Mouse (Mus musculus) T-cell, adult 66 days (primary cell): ENCODE results near the gene Aspscr1. TPM values are rescaled to one million over a fixed set of nuclear protein-coding genes. Genes with fewer than 3 reads are reported as not detected.

Source experiments
- total RNA-seq, 2 experiments: library from RNA; stranded (reverse); gene quantifications; 3 replicates in 1 of 2; 4 replicates in 1 of 2; pipeline ENCODE4 v1.2.4; 2023

The Aspscr1 gene
- 100 to 1,000 TPM; 100 to 106 TPM for total RNA-seq

DNA sequence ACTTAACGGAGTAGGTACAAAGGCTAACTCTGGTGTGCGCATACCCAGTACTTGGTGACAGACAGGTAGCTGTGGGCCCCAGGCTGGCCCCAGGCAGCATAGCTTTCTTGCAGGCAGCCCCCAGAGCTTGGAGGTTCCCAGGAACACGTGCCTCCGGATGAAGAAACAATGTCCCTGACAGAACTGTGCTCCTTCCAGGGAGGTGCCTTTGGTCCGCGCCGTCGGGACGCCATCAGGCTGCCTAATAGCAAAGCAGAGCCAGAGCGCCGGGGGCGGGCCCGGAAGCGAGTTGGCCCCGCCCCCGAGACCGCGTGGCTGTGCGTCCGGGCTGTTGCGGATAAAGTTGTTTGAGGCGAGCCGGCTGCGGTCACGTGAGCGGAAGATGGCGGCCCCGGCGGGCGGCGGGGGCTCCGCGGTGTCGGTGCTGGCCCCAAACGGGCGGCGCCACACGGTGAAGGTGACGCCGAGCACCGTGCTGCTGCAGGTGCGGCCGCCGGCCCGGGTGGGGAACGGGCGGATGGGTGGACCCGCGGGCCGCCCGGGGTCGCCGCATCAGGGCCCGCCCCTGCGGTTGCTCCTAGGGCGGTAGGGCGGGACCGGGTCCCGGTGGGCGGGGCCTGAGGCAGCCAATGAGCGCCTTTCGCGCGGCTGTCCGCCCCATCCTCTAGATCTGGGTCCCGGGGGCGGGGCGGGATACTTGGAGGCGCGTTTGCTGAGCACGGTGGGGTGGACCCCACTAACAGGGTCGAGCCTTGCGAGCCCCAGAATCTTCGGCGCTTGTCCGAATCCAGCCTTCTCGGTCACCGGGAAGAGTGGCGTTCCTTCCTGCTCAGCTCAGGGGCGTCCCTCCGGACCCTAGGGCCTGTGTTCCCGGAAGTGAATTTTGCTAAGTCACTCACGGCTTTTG, at the start of gene Aspscr1:
Gene Aspscr1, plus strand, starts transcription at position 287 of the 907 bp plus-strand sequence.

DNA sequence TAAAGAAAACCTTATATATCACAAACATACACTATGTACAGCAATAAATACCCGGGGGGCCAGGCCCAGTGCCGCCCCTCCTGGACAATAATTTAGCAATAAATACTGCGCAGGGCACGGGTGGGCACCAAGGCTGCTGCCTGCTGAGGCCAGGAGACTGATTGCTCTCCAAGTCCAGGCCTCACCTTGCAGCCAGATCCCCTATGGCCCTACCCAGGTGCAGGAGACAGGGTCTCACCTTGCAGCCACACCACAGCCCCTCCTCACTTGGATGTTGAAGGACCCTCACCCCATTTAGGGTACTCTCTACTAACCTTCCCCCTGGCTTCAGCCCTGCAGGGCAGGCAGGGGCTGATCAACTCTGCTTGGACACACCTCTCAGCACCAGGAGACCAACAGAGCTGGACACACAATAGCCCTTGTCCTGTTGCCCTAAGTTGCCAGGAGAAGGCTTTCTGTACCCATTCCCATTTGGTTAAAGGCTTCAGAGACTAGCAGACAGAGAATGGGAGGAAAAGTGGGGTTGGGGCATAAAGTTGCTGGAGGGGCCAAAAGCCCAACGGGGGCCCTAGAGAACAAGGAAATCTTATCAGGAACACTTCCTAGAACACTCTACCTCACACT, 47.5 kb upstream of the Aspscr1 start, which contains the start of gene Sirt7:
Gene Sirt7, minus strand, starts transcription at position 89 of the 624 bp plus-strand sequence.

DNA sequence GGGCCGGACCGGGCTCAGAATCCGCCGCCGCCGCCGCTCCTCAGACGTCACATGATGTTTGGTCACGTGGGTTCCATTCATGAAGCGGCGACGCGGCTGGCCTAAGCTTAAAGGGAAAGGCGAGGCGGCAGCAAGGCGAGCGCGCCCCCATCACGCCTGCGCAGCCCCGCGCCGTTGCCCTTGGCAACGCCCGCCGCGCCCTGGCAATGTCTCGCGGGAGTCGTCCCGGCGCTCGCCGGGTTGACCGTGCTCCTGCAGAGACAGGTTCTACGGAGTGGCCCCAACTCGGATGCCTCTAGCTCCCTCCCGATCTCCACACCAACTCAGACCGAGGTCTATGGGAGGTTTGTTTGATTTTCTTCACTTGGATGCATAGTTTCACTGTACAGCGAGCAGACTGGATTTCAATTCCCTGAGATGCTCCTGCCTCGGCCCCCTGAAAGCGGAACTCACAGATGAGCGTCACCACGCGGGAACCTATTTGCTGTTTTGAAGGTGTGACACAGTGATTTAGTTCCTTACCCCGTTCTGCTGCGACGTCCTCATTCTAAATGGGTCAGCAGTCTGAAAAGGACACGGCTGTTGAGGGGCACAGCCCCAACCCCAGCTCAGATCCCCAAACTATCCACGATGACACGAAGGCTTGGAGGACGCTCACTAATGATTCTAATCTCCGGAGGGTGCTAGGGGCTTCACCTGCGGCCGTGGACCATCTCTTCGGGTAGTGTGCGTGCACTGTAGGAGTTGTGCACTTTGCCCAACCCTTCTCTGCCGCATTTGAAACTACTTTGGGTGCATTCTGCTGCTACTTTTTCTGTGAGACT, 39.0 kb upstream of the Aspscr1 start, which contains the start of gene Mafg:
Gene Mafg, minus strand, starts transcription at position 81 of the 824 bp plus-strand sequence.

DNA sequence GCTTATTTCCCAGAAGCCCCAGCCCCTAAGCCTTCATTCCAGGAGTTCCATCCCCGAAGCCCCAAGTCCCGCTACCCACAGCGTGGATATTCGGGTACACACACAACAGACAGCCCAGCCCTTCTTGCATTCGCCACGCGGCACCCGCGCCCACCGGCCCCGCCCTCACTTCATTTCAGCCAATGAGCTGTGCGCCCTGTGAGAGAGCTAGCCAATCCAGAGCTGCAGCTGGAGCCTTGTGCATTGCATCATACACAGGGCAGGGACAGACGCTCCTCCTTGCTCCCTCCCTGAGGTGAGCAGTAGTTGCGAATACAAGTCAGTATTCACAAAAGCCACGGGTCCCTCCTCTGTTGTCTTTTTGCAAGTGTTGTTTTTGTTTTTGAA, 29.2 kb upstream of the Aspscr1 start, which contains the start of gene Pycr1:
Gene Pycr1, minus strand, starts transcription at position 169 of the 387 bp plus-strand sequence.

DNA sequence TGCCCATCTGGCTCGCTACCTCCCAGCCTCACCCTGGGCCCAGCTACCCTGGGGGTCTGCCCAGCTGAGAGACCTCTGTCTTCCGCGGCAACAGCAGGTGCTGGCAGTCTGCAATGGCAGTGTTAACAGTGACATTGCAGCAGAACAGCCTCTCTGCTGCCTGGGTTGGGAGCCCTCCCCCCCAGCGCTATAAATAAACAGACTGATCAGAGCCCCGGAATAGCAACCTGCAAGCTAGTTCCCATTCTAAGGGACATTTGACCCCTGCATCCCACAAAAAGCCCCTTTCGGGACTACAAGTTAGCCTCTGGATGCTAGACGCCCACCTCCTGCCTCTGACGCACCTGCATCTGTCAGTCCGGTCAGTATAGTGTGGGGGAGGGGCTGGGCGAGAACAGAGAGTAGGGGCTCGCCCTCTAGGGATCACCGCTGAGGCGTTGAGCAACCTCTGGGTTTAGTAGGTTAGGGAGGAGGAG, 24.7 kb upstream of the Aspscr1 start, which contains the start of gene Myadml2:
Gene Myadml2, minus strand, starts transcription at position 158 of the 476 bp plus-strand sequence.

DNA sequence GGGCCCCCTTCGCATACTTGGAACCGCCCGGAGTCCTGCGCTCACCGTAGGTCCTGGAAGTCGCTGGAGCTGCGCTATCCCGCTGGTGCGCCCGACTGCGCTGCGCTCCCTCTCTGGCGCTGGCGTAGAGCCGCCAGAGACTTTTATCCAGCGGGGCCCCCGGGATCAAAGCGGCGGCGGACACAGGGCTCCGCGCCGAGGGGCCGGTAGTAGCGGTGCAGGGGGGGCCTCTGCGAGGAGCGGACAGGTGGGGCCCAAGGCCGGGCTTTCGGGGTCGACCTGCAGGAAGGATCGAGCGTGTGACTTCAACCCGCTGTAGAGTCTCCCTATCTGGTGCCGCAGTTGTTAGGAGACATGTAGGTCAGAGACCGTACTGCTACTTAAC, 11.7 kb upstream of the Aspscr1 start, which contains the start of gene Notum:
Gene Notum, minus strand, starts transcription at position 100 of the 385 bp plus-strand sequence.

DNA sequence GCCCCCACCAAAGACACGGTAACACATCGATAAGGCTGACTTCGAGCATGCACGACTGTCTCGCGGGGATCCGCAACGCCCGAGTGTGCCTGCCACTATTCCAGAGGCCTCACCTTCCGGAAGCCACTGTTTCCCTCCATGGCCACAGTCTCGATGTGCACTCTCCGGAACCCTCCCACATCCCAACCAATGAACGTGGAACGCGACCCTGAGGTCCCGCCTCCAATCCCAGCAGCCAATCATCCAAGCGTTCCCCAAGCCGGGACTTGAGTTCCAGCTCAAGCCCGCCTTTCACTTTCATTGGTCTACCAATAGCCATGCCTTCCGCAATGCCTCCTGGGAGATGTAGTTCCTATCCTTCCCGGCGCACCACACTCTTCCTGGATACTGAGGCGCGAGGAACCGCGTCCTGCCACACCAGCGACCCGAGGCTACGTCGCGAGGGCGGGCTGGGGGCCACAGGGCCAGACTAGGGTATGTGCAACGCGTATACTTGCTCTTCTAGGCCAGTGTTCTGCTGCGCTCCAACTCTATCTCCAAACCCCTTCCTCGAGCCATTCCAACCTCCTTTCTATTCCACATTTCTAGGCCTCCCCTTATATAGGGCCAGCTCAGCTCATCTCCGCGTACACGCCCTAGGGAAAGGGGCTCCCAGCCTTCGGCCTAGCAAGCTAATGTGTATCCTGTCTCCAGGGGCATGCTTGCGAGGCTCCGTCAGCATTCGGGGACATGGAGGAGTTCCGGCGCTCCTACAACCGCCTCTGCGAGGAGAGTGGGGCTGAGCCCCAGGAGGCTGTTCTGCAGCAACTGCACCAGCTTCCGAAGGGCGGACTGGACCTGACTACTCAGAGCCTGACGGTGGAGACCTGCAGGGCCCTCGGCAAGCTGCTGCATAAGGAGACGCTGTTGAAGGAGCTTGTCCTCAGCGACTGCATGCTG, 41.1 kb downstream of the Aspscr1 start, which contains the start of the genes Cenpx and Lrrc45:
Gene Cenpx, minus strand, starts transcription at position 159 of the 939 bp plus-strand sequence.
Gene Lrrc45, plus strand, starts transcription at position 346 of the 939 bp plus-strand sequence.

DNA sequence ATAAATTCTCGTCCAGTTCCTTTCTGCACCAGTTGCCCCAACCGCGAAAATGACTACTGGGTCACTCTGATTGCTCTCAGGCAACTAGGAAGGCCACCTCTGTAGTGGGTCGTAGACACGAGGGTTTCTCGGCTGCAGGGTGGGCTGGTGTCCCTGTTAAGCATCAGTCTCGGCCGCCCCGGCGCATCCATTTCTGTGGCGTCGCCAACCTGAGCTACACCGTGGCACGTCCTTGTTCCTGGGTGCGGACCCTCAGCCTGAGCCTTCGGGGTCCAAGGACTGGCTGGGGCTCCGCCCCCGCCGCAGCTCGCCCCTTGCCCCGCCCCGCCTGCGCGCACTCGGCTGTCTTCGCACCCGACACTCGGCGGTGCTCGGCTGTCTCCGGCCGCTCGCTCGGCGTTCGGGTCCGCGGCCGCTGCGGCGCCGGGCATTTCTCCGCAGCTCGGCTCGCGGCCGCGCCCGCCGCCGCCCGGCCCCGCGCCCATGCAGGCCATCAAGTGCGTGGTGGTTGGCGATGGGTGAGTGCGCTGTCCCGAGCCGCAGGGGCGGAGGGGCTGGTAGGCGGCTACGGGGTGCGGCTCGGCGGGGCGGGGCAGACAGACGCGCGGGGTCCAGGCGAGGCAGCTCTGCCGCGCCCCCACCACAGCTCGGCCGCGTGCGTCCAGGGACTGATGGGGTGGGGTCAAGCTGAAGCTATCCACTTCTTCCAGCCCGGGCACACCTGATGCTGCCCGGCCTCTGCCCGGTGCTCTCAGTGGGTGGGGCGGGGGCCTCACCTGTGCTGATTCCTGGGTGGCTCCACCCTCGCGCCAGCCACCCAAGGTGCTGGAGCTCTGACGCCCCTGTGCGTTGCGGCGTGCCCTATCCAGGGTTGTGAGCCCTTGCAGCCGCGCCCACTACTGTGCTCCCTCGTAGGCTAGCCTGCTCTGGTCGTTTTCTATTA, 48.6 kb downstream of the Aspscr1 start, which contains the start of gene Rac3:
Gene Rac3, plus strand, starts transcription at position 347 of the 943 bp plus-strand sequence.

DNA sequence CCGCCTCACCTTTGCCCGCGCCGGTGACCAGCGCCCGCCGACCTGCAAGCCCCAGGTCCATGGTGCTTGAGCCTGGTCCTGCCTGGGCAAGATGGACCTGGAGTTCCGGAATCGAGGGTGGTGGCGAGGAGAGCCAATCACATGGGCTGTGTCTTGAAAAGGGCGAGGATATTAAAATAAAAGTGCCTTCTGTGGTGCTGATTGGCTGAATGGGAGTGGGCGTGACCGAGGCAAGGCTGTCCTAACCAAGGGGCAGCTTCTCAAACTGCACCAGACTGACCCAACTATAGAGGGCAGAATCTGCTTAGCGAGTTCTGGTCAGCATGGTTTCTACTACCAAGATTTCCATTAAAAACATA, 54.4 kb downstream of the Aspscr1 start, which contains the start of gene Dcxr:
Gene Dcxr, minus strand, starts transcription at position 113 of the 359 bp plus-strand sequence.

DNA sequence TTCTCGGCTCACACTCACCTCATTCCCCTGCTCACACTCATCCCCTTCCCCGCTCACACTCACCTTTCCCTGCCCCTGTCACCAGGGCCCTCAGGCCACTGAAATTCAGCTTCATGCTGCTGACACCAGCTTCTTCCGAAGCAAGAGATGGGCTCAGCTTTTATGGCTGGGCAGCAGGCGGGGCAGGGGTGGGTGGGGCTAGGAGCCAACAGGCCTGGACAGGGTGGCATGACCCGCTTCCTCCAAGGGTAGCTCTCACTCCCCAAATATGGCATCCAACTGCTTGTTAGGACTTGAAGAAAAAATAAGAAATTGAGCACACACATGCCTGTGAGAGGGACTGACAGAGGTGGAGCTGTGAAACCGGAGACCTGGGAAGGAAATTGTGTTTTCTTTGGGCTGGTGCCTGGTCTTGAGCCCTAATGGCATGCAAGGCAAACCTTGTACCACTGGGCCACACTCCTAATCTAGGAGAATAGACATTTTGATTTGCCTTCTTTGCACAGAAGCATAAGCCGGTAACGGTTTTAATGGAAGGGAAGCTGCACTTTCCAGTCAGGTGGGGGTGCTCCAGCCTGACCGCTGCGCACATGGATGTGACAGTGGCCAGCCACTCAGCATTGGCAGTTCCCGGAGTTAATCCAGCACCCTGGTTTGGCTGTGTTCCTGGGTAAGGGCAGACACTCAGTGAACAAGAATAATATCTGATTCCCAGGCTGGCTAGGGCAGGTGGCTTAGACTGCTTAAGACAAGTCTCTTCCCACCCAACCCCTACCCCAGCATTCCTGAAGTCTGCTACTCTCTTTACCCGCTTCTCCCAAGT, 59.3 kb downstream of the Aspscr1 start, which contains the start of gene Cbr2:
Gene Cbr2, minus strand, starts transcription at position 257 of the 823 bp plus-strand sequence.

Other genes with a start within 250 kb of the Aspscr1 start
- 10 to 100 TPM; 61.3 to 61.5 TPM for gene Nploc4, start 235.3 kb upstream of the Aspscr1 start, total RNA-seq
- 10 to 100 TPM; 10.1 to 87.3 TPM for gene Tspan10, start 230.3 kb upstream of the Aspscr1 start, total RNA-seq
- under 1 TPM in 1 of 2 experiments, not detected in 1; 0.55 TPM for gene Pde6g, start 219.5 kb upstream of the Aspscr1 start, total RNA-seq
- 1 to 10 TPM; 6.0 TPM for gene Oxld1, start 214.9 kb upstream of the Aspscr1 start, total RNA-seq
- gene Ccdc137, start 214.9 kb upstream of the Aspscr1 start, total RNA-seq, result 10 to 100 TPM; 33.7 to 40.9 TPM
- 10 to 100 TPM; 14.0 to 17.5 TPM for gene Arl16, start 205.4 kb upstream of the Aspscr1 start, total RNA-seq
- 10 to 100 TPM; 39.9 to 42.8 TPM for gene Mrpl12, start 188.4 kb upstream of the Aspscr1 start, total RNA-seq
- 10 to 100 TPM; 11.3 to 13.5 TPM for gene Slc25a10, start 181.1 kb upstream of the Aspscr1 start, total RNA-seq
- not detected for gene Gcgr, start 142.3 kb upstream of the Aspscr1 start, total RNA-seq
- gene Mcrip1, start 123.2 kb upstream of the Aspscr1 start, total RNA-seq, result 10 to 100 TPM; 41.4 to 41.6 TPM
- gene Ppp1r27, start 121.8 kb upstream of the Aspscr1 start, total RNA-seq, result not detected
- gene P4hb, start 99.7 kb upstream of the Aspscr1 start, total RNA-seq, result 100 to 1,000 TPM; 159 to 168 TPM
- gene Arhgdia, start 91.3 kb upstream of the Aspscr1 start, total RNA-seq, result 100 to 1,000 TPM; 410 to 436 TPM
- 100 to 1,000 TPM; 112 to 138 TPM for gene Alyref, start 74.6 kb upstream of the Aspscr1 start, total RNA-seq
- gene Anapc11, start 74.6 kb upstream of the Aspscr1 start, total RNA-seq, result 10 to 100 TPM; 80.1 to 83.9 TPM
- gene Npb, start 64.5 kb upstream of the Aspscr1 start, total RNA-seq, result 1 to 10 TPM; 2.4 to 4.5 TPM
- gene Pcyt2, start 55.0 kb upstream of the Aspscr1 start, total RNA-seq, result 100 to 1,000 TPM; 131 to 143 TPM
- gene Sirt7, start 47.7 kb upstream of the Aspscr1 start, total RNA-seq, result 100 to 1,000 TPM; 132 to 138 TPM
- 10 to 100 TPM; 26.8 to 34.7 TPM for gene Mafg, start 39.4 kb upstream of the Aspscr1 start, total RNA-seq
- gene Pycr1, start 29.2 kb upstream of the Aspscr1 start, total RNA-seq, result 1 to 10 TPM; 1.8 to 2.8 TPM
- gene Myadml2, start 24.8 kb upstream of the Aspscr1 start, total RNA-seq, result not detected
- gene Notum, start 11.8 kb upstream of the Aspscr1 start, total RNA-seq, result not detected
- 10 to 100 TPM; 32.7 to 35.1 TPM for gene Cenpx, start 40.8 kb downstream of the Aspscr1 start, total RNA-seq
- 10 to 100 TPM; 32.4 to 37.7 TPM for gene Lrrc45, start 41.0 kb downstream of the Aspscr1 start, total RNA-seq
- 1 to 10 TPM in 1 of 2 experiments, not detected in 1; 1.4 TPM for gene Rac3, start 48.5 kb downstream of the Aspscr1 start, total RNA-seq
- gene Dcxr, start 54.3 kb downstream of the Aspscr1 start, total RNA-seq, result under 1 TPM in 1 of 2 experiments, not detected in 1; 0.89 TPM
- gene Cbr2, start 59.1 kb downstream of the Aspscr1 start, total RNA-seq, result not detected
- 10 to 100 TPM; 25.4 to 31.0 TPM for gene Hmga1b, start 89.8 kb downstream of the Aspscr1 start, total RNA-seq
- gene Rfng, start 111.2 kb downstream of the Aspscr1 start, total RNA-seq, result 10 to 100 TPM; 16.4 to 16.7 TPM
- gene Gps1, start 111.3 kb downstream of the Aspscr1 start, total RNA-seq, result 10 to 100 TPM; 73.1 to 93.6 TPM
- 10 to 100 TPM; 53.5 to 62.9 TPM for gene Dus1l, start 123.4 kb downstream of the Aspscr1 start, total RNA-seq
- 100 to 1,000 TPM; 154 to 171 TPM for gene Fasn, start 151.6 kb downstream of the Aspscr1 start, total RNA-seq